Mouse (Mus musculus) gastrocnemius, postnatal 36 days (tissue): ENCODE data around the gene Sectm1b. TPM values are rescaled to one million over a fixed set of nuclear protein-coding genes. Genes with fewer than 3 reads are reported as not detected.
"Not testable (repeated sequence)": the region's sequence is repeated elsewhere in the genome, so short reads cannot be mapped to it uniquely, and the experiment has no call there.

Experiments used
- DNase-seq, 2 experiments: peaks; one replicate each; pipeline ENCODE4 v3.0.0; 2022
- intact Hi-C: fragments of 180-260 bp; cut with DNase I; formaldehyde crosslinking; loops from one replicate; pipeline ENCODE4 v1.15.1; 2025
- total RNA-seq, 2 experiments: library from RNA; stranded (reverse); gene quantifications; 2 replicates each; pipeline ENCODE4 v1.2.3; 2021

The Sectm1b gene
- total RNA-seq, 2 experiments from 2014 or later, result not detected

- DNase-seq, result no peak
- intact Hi-C loops, result no loop called here
Observed at GRCm38 (mm10) chr11:121080330-121080729, 17.0 kb upstream of the Sectm1b start.

- DNase-seq, result no peak
- intact Hi-C loops, result no loop called here
Observed at GRCm38 (mm10) chr11:121075655-121076054, 12.3 kb upstream of the Sectm1b start.

- intact Hi-C loops, DNase-seq: not testable (repeated sequence)
Observed at GRCm38 (mm10) chr11:121069662-121070061, 6.3 kb upstream of the Sectm1b start.

GRCm38 (mm10) chr11:121067895-121068294 lies 4.5 kb upstream of the Sectm1b start:
- intact Hi-C loops, result no loop called here
- no peak for DNase-seq

- intact Hi-C loops, result no loop called here
- DNase-seq, result no peak
Observed at GRCm38 (mm10) chr11:121064197-121064596, 828 bp upstream of the Sectm1b start.

GRCm38 (mm10) chr11:121061615-121062014 lies 1.8 kb downstream of the Sectm1b start:
- intact Hi-C loops, result no loop called here
- no peak for DNase-seq

- DNase-seq, intact Hi-C loops: not testable (repeated sequence)
Observed at GRCm38 (mm10) chr11:121060401-121061067, 2.8 kb downstream of the Sectm1b start.

- intact Hi-C loops, result loop anchor here (5.0 kb wide), 2 partner anchors 73 to 143 kb away; partner anchors contain the start of genes Hexdc and Ogfod3
- no peak for DNase-seq
Observed at GRCm38 (mm10) chr11:121059471-121059870, 3.9 kb downstream of the Sectm1b start.

GRCm38 (mm10) chr11:121058956-121059355 lies 4.4 kb downstream of the Sectm1b start:
- intact Hi-C loops, result loop anchor here (5.0 kb wide), 2 partner anchors 73 to 143 kb away; partner anchors contain the start of genes Hexdc and Ogfod3
- DNase-seq, result no peak

- intact Hi-C loops, result loop anchor here (5.0 kb wide), 2 partner anchors 74 to 144 kb away; partner anchors contain the start of genes Hexdc and Ogfod3
- no peak for DNase-seq
Observed at GRCm38 (mm10) chr11:121058122-121058521, 5.2 kb downstream of the Sectm1b start.

GRCm38 (mm10) chr11:121056536-121057236 lies 6.7 kb downstream of the Sectm1b start:
- no peak for DNase-seq
- intact Hi-C loops, result loop anchor here (5.0 kb wide), 2 partner anchors 76 to 146 kb away; partner anchors contain the start of genes Hexdc and Ogfod3

GRCm38 (mm10) chr11:121053536-121053935 lies 9.8 kb downstream of the Sectm1b start:
- intact Hi-C loops, result no loop called here
- peak; percentile 46 to 68 for DNase-seq

- intact Hi-C loops, result no loop called here
- no peak for DNase-seq
Observed at GRCm38 (mm10) chr11:121052387-121052786, 11.0 kb downstream of the Sectm1b start.

GRCm38 (mm10) chr11:121051793-121052192 lies 11.6 kb downstream of the Sectm1b start:
- DNase-seq, result no peak
- intact Hi-C loops, result no loop called here

- DNase-seq, result no peak
- intact Hi-C loops, result no loop called here
Observed at GRCm38 (mm10) chr11:121049840-121050239, 13.5 kb downstream of the Sectm1b start.

GRCm38 (mm10) chr11:121047826-121048399 lies 15.5 kb downstream of the Sectm1b start:
- intact Hi-C loops, result no loop called here
- no peak for DNase-seq

- intact Hi-C loops, result no loop called here
- DNase-seq, result no peak
Observed at GRCm38 (mm10) chr11:121045286-121045685, 18.1 kb downstream of the Sectm1b start.

- intact Hi-C loops, DNase-seq: not testable (repeated sequence)
Observed at GRCm38 (mm10) chr11:121043025-121043424, 20.3 kb downstream of the Sectm1b start.

GRCm38 (mm10) chr11:121042480-121042879 lies 20.9 kb downstream of the Sectm1b start:
- DNase-seq, result no peak
- intact Hi-C loops, result no loop called here

- DNase-seq, result no peak
- intact Hi-C loops, result loop anchor here (2.0 kb wide), 1 partner anchor 135 kb away; no protein-coding TSS in a partner anchor
Observed at GRCm38 (mm10) chr11:121041636-121042035, 21.7 kb downstream of the Sectm1b start.

GRCm38 (mm10) chr11:121041212-121041611 lies 22.2 kb downstream of the Sectm1b start:
- DNase-seq, result peak; percentile 76 to 87
- intact Hi-C loops, result loop anchor here (2.0 kb wide), 1 partner anchor 134 kb away; no protein-coding TSS in a partner anchor
